Mouse (Mus musculus): ENCODE measurements at regions not wholly inside any gene's neighbourhood (a gene's known extent, or its start where the extent isn't known, plus 50 kb on each side); places are given as distances from the start of the nearest gene placed in this dataset.

- H3K27ac ChIP-seq (ENCODE audit: low read length) = no peak overlapping the region
- no peaks in the 10 kb centered on the region for H3K27me3 ChIP-seq (ENCODE audit: control insufficient read depth, insufficient read depth, low read length)
- H3K4me1 ChIP-seq (ENCODE audit: control insufficient read depth, insufficient read depth, low read length) = no peaks in the 10 kb centered on the region
- H3K36me3 ChIP-seq (ENCODE audit: control insufficient read depth, insufficient read depth) = no peaks in the 10 kb centered on the region
- no peak for ATAC-seq (replicated peaks; ENCODE audit: extremely low read depth, insufficient read depth, low FRiP score)
- 75% methylated on average over 2 of the region's 2 CpGs for WGBS
- H3K4me3 ChIP-seq (ENCODE audit: low read length) = no peak overlapping the region
- no peak overlapping the region for H3K9ac ChIP-seq (ENCODE audit: low read length)
- no peak overlapping the region for H3K4me2 ChIP-seq (ENCODE audit: low read depth, low read length)
- H3K9me3 ChIP-seq (replicated peaks; ENCODE audit: control insufficient read depth, low read length) = no peaks in the 10 kb centered on the region
These were observed 289.4 kb upstream of the Syt1 start for GRCm38 (mm10) chr10:109300199-109300598.

- Histone ChIP-seq H3K9ac (ENCODE audit: low read length) (no peak overlapping the region), H3K4me2 (ENCODE audit: low read depth, low read length) (no peak overlapping the region), H3K4me1 (ENCODE audit: control insufficient read depth, insufficient read depth, low read length) (no peaks in the 10 kb centered on the region), H3K9me3 (replicated peaks; ENCODE audit: control insufficient read depth, low read length) (no peaks in the 10 kb centered on the region), H3K4me3 (ENCODE audit: low read length) (no peak overlapping the region), H3K36me3 (ENCODE audit: control insufficient read depth, insufficient read depth) (no peaks in the 10 kb centered on the region), H3K27ac (ENCODE audit: low read length) (no peak overlapping the region), H3K27me3 (ENCODE audit: control insufficient read depth, insufficient read depth, low read length) (no peaks in the 10 kb centered on the region)
- no peak for ATAC-seq (replicated peaks; ENCODE audit: extremely low read depth, insufficient read depth, low FRiP score)
- WGBS = 59% methylated on average over 11 of the region's 11 CpGs
These were observed 289.0 kb upstream of the Syt1 start for GRCm38 (mm10) chr10:109299785-109300184.

- no peak overlapping the region for H3K9ac ChIP-seq (ENCODE audit: low read length)
- H3K27ac ChIP-seq (ENCODE audit: low read length) = no peak overlapping the region
- H3K9me3 ChIP-seq (replicated peaks; ENCODE audit: control insufficient read depth, low read length) = no peaks in the 10 kb centered on the region
- no peak for ATAC-seq (replicated peaks; ENCODE audit: extremely low read depth, insufficient read depth, low FRiP score)
- no peaks in the 10 kb centered on the region for H3K27me3 ChIP-seq (ENCODE audit: control insufficient read depth, insufficient read depth, low read length)
- H3K4me1 ChIP-seq (ENCODE audit: control insufficient read depth, insufficient read depth, low read length) = no peaks in the 10 kb centered on the region
- H3K4me2 ChIP-seq (ENCODE audit: low read depth, low read length) = no peak overlapping the region
- no peaks in the 10 kb centered on the region for H3K36me3 ChIP-seq (ENCODE audit: control insufficient read depth, insufficient read depth)
- H3K4me3 ChIP-seq (ENCODE audit: low read length) = no peak overlapping the region
- 76% methylated on average over 10 of the region's 10 CpGs for WGBS
These were observed 272.6 kb upstream of the Syt1 start for GRCm38 (mm10) chr10:109283348-109283747.

- H3K9me3 ChIP-seq (replicated peaks; ENCODE audit: control insufficient read depth, low read length) = no peaks in the 10 kb centered on the region
- no peak overlapping the region for H3K27ac ChIP-seq (ENCODE audit: low read length)
- no peaks in the 10 kb centered on the region for H3K4me1 ChIP-seq (ENCODE audit: control insufficient read depth, insufficient read depth, low read length)
- H3K4me2 ChIP-seq (ENCODE audit: low read depth, low read length) = no peak overlapping the region
- 78% methylated on average over 3 of the region's 3 CpGs for whole genome bisulfite sequencing
- no peak overlapping the region for H3K9ac ChIP-seq (ENCODE audit: low read length)
- H3K4me3 ChIP-seq (ENCODE audit: low read length) = no peak overlapping the region
- no peaks in the 10 kb centered on the region for H3K36me3 ChIP-seq (ENCODE audit: control insufficient read depth, insufficient read depth)
- no peak for ATAC-seq (replicated peaks; ENCODE audit: extremely low read depth, insufficient read depth, low FRiP score)
- H3K27me3 ChIP-seq (ENCODE audit: control insufficient read depth, insufficient read depth, low read length) = no peaks in the 10 kb centered on the region
These were observed 239.0 kb upstream of the Syt1 start for GRCm38 (mm10) chr10:109249781-109250180.

GRCm38 (mm10) chr10:109246328-109246727 is 235.5 kb upstream of the Syt1 start:
- H3K27ac ChIP-seq (ENCODE audit: low read length) = no peak overlapping the region
- no peaks in the 10 kb centered on the region for H3K27me3 ChIP-seq (ENCODE audit: control insufficient read depth, insufficient read depth, low read length)
- H3K4me2 ChIP-seq (ENCODE audit: low read depth, low read length) = no peak overlapping the region
- ATAC-seq (replicated peaks; ENCODE audit: extremely low read depth, insufficient read depth, low FRiP score) = no peak
- H3K4me3 ChIP-seq (ENCODE audit: low read length) = no peak overlapping the region
- no peaks in the 10 kb centered on the region for H3K9me3 ChIP-seq (replicated peaks; ENCODE audit: control insufficient read depth, low read length)
- WGBS = 56% methylated on average over 4 of the region's 4 CpGs
- no peaks in the 10 kb centered on the region for H3K4me1 ChIP-seq (ENCODE audit: control insufficient read depth, insufficient read depth, low read length)
- H3K36me3 ChIP-seq (ENCODE audit: control insufficient read depth, insufficient read depth) = no peaks in the 10 kb centered on the region
- H3K9ac ChIP-seq (ENCODE audit: low read length) = no peak overlapping the region

GRCm38 (mm10) chr10:109237026-109237425 is 226.2 kb upstream of the Syt1 start:
- no peak overlapping the region for H3K9ac ChIP-seq (ENCODE audit: low read length)
- H3K4me1 ChIP-seq (ENCODE audit: control insufficient read depth, insufficient read depth, low read length) = no peaks in the 10 kb centered on the region
- H3K27me3 ChIP-seq (ENCODE audit: control insufficient read depth, insufficient read depth, low read length) = no peaks in the 10 kb centered on the region
- H3K4me2 ChIP-seq (ENCODE audit: low read depth, low read length) = no peak overlapping the region
- H3K36me3 ChIP-seq (ENCODE audit: control insufficient read depth, insufficient read depth) = no peaks in the 10 kb centered on the region
- 70% methylated on average over 7 of the region's 7 CpGs for WGBS
- ATAC-seq (replicated peaks; ENCODE audit: extremely low read depth, insufficient read depth, low FRiP score) = no peak
- H3K4me3 ChIP-seq (ENCODE audit: low read length) = no peak overlapping the region
- H3K27ac ChIP-seq (ENCODE audit: low read length) = no peak overlapping the region
- H3K9me3 ChIP-seq (replicated peaks; ENCODE audit: control insufficient read depth, low read length) = no peaks in the 10 kb centered on the region

GRCm38 (mm10) chr10:109226989-109227388 is 216.2 kb upstream of the Syt1 start:
- Histone ChIP-seq H3K27ac (ENCODE audit: low read length) (no peak overlapping the region), H3K4me1 (ENCODE audit: control insufficient read depth, insufficient read depth, low read length) (no peaks in the 10 kb centered on the region), H3K4me3 (ENCODE audit: low read length) (no peak overlapping the region), H3K27me3 (ENCODE audit: control insufficient read depth, insufficient read depth, low read length) (no peaks in the 10 kb centered on the region), H3K9ac (ENCODE audit: low read length) (no peak overlapping the region), H3K36me3 (ENCODE audit: control insufficient read depth, insufficient read depth) (no peaks in the 10 kb centered on the region), H3K4me2 (ENCODE audit: low read depth, low read length) (no peak overlapping the region), H3K9me3 (replicated peaks; ENCODE audit: control insufficient read depth, low read length) (no peaks in the 10 kb centered on the region)
- 79% methylated on average over 3 of the region's 3 CpGs for WGBS
- no peak for ATAC-seq (replicated peaks; ENCODE audit: extremely low read depth, insufficient read depth, low FRiP score)

- no peak overlapping the region for H3K9ac ChIP-seq (ENCODE audit: low read length)
- no peaks in the 10 kb centered on the region for H3K27me3 ChIP-seq (ENCODE audit: control insufficient read depth, insufficient read depth, low read length)
- no peaks in the 10 kb centered on the region for H3K36me3 ChIP-seq (ENCODE audit: control insufficient read depth, insufficient read depth)
- WGBS = 59% methylated on average over 8 of the region's 8 CpGs
- H3K4me2 ChIP-seq (ENCODE audit: low read depth, low read length) = no peak overlapping the region
- no peak overlapping the region for H3K27ac ChIP-seq (ENCODE audit: low read length)
- H3K4me3 ChIP-seq (ENCODE audit: low read length) = no peak overlapping the region
- H3K9me3 ChIP-seq (replicated peaks; ENCODE audit: control insufficient read depth, low read length) = no peaks in the 10 kb centered on the region
- H3K4me1 ChIP-seq (ENCODE audit: control insufficient read depth, insufficient read depth, low read length) = no peaks in the 10 kb centered on the region
- no peak for ATAC-seq (replicated peaks; ENCODE audit: extremely low read depth, insufficient read depth, low FRiP score)
These were observed 178.2 kb upstream of the Syt1 start for GRCm38 (mm10) chr10:109188761-109189503.

GRCm38 (mm10) chr10:109188252-109188651 is 177.5 kb upstream of the Syt1 start:
- no peaks in the 10 kb centered on the region for H3K27me3 ChIP-seq (ENCODE audit: control insufficient read depth, insufficient read depth, low read length)
- no peak overlapping the region for H3K9ac ChIP-seq (ENCODE audit: low read length)
- no peak overlapping the region for H3K4me3 ChIP-seq (ENCODE audit: low read length)
- no peaks in the 10 kb centered on the region for H3K4me1 ChIP-seq (ENCODE audit: control insufficient read depth, insufficient read depth, low read length)
- H3K4me2 ChIP-seq (ENCODE audit: low read depth, low read length) = no peak overlapping the region
- ATAC-seq (replicated peaks; ENCODE audit: extremely low read depth, insufficient read depth, low FRiP score) = no peak
- 76% methylated on average over 4 of the region's 4 CpGs for WGBS
- H3K27ac ChIP-seq (ENCODE audit: low read length) = no peak overlapping the region
- H3K36me3 ChIP-seq (ENCODE audit: control insufficient read depth, insufficient read depth) = no peaks in the 10 kb centered on the region
- H3K9me3 ChIP-seq (replicated peaks; ENCODE audit: control insufficient read depth, low read length) = no peaks in the 10 kb centered on the region
